Mouse (Mus musculus) liver, adult (tissue): Measurements from ENCODE around the gene Olfr433.

Experiments
- GATA4 ChIP-seq: IDR thresholded peaks from 2 replicates; pipeline ENCODE4 v1.6.1; 2014; ENCODE audit warnings: mild to moderate bottlenecking, low read length; ENCODE audit not compliant: insufficient replicate concordance

The Olfr433 gene

GRCm38 (mm10) chr1:174040523-174041177 is at the start of gene Olfr433:
Gene Olfr433, plus strand, starts transcription at chr1:174040705.
- TF ChIP-seq GATA4 = no peak

GRCm38 (mm10) chr1:173995003-173995402 is 45.5 kb upstream of the Olfr433 start:
- TF ChIP-seq GATA4 = no peak

- no peak for TF ChIP-seq GATA4
Measured at GRCm38 (mm10) chr1:174031698-174032097, 8.8 kb upstream of the Olfr433 start, which contains the start of gene Ifi205. Gene Ifi205, minus strand, starts transcription at chr1:174031810.

GRCm38 (mm10) chr1:174035841-174036240 is 4.7 kb upstream of the Olfr433 start:
- no peak for TF ChIP-seq GATA4

GRCm38 (mm10) chr1:174038480-174038879 is 2.0 kb upstream of the Olfr433 start:
- no peak for TF ChIP-seq GATA4

GRCm38 (mm10) chr1:174044431-174044830 is 3.9 kb downstream of the Olfr433 start:
- no peak for TF ChIP-seq GATA4

- no peak for TF ChIP-seq GATA4
Measured at GRCm38 (mm10) chr1:174048893-174049292, 8.4 kb downstream of the Olfr433 start, which contains the start of gene Olfr432. Gene Olfr432, plus strand, starts transcription at chr1:174049205.

- no peak for TF ChIP-seq GATA4
Measured at GRCm38 (mm10) chr1:174050532-174050931, 10.0 kb downstream of the Olfr433 start.

GRCm38 (mm10) chr1:174051515-174051914 is 11.0 kb downstream of the Olfr433 start:
- no peak for TF ChIP-seq GATA4

GRCm38 (mm10) chr1:174051931-174052536 is 11.5 kb downstream of the Olfr433 start:
- TF ChIP-seq GATA4 = no peak

- no peak for TF ChIP-seq GATA4
Measured at GRCm38 (mm10) chr1:174052981-174053380, 12.5 kb downstream of the Olfr433 start.

- TF ChIP-seq GATA4 = no peak
Measured at GRCm38 (mm10) chr1:174055248-174055647, 14.7 kb downstream of the Olfr433 start.

GRCm38 (mm10) chr1:174066305-174066704 is 25.8 kb downstream of the Olfr433 start, which contains the start of gene Olfr430:
Gene Olfr430, plus strand, starts transcription at chr1:174066605.
- TF ChIP-seq GATA4 = no peak

GRCm38 (mm10) chr1:174084031-174084430 is 43.5 kb downstream of the Olfr433 start, which contains the start of gene Olfr429:
Gene Olfr429, plus strand, starts transcription at chr1:174084331.
- no peak for TF ChIP-seq GATA4
